Mouse (Mus musculus) cerebellum, postnatal 10 days (tissue): ENCODE data around the gene Rasal2.
A peak's percentile ranks its signal among the peaks of the same experiment; 100 is the strongest.

Experiments used
- DNase-seq, 2 experiments: peaks; one replicate each; pipeline ENCODE4 v3.0.0; 2021; ENCODE audit warnings: mixed read lengths in 2 of 2

The Rasal2 gene

DNA sequence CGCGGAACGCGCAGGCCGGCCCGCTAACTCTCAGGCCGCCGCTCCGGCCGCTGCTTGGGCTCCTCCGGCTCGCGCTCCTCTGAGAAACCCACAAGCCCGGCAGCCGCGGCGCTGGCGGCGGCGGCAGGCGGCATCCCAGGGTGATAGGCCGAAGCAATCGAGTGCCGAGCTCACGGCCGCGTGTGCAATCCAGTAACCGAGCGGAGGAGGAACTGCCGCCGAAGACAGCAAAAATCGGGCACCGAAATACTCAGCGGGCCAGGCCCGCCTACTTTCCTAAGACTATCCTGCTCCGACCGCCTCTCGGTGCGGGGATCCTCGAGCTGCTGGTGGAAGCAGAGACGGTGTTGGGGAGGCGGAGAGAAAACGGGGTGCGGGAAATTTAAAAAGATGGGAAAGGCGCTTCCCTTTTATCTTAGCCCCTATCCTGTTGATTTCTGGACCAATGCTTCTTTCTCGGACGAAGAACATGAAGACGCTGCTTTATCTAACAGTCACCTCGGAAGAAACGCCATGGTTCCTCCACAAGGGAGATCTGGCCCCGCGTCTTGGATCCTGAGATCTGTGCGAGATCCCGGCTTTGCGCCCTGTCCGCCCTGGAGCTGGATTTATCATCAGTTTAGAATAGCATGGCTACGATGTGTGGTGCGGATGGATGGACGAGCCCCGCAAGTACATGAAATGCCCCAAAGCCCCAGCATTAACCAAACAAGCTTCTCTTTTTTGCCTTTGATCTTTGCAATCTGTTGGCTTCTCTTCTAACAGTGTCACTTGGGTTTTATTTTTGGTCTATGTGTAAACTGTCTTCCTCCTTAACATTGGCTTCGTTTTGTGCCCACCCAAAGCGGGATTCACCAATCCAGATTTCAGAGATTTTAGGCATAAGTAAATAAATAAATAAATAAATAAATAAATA is at the start of gene Rasal2:
Rasal2 (minus strand) TSS at position 142 of the 916 bp plus-strand sequence.
- peak; percentile 96 to 98 for DNase-seq

DNA sequence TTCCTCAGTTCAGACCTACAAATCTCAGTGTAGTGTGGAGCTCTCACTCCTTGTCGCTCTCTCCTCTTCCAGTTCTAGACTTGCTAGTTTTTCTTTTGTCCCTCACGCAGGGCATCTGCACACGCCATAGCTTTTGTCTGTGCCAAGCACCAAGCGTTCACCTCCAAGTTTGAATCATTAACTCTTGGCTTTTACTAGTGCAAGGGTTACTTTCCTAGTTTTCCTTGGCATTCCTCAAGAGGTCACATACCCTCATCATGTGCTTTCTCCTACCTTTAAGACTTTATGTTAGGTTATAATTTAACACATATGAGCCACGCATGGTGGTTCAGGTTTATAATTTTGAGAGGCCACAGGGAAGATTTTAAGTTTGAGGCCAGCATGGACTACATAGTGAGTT is 48.9 kb upstream of the Rasal2 start:
- no peak for DNase-seq

GRCm38 (mm10) chr1:157459904-157460303 is 47.5 kb upstream of the Rasal2 start:
- no peak for DNase-seq

DNA sequence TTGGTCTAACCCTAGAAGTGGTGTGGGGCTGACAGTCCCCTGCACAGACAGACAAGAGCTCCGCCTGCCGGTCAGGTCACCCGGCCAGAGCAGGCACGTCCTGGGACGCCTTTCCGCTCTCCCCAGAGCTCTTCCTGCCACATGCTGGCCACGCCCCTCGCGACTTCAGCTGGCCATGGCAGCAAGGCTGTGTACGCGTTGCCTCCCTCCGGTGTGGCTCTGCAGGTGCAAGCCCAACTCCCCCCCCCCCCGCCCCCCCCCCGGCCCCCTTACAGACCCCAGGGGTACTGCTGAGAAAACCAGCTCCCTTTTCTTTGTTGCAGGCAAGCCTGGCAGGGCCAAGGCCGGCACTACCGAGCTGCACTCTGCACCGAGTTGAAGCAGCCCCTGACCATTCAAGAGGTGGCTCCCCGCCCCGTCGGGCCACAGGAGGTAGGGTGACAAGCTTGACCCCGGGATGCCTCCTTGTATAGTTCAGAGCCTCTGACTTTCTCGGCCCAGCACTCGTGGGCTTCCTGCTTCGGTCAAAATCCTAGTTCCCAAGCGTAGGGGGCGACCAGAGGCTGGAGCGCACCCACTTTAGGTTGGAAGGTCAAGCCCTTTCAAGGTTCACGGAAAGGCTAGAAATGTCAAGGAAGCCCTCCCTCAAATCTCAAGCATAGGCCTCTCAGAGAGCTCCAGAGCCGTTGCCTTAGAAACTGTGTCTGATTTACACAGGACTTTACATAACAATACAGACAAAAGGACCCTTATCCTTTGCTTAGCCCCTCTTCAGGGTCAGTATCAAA is 46.2 kb upstream of the Rasal2 start, which contains the start of gene Cryzl2:
Cryzl2 (plus strand) TSS at position 157 of the 788 bp plus-strand sequence.
- peak; percentile 60 to 75 for DNase-seq

DNA sequence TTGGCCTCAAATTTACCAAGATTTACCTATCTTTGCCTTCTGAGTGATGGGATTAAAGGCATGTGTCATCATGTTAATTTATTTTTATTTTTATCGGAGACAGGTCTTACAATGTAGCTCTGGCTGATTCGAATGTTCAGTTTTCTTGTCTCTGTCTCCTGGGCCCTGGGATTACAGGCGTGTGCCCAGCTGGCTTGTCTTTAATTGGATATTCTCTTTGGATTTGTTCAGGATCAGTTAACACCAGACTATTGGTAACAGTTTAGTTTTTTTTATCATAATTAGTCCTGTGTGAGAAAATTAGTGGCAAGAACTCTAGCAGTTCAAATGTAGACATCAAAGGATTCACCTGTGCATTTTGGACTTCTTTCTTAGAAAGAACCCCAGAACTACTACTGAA is 45.4 kb upstream of the Rasal2 start:
- DNase-seq = peak in 1 of 2 experiments; percentile 36

GRCm38 (mm10) chr1:157454876-157455275 is 42.5 kb upstream of the Rasal2 start:
- DNase-seq = no peak

GRCm38 (mm10) chr1:157452759-157453549 is 40.6 kb upstream of the Rasal2 start:
- DNase-seq = no peak

DNA sequence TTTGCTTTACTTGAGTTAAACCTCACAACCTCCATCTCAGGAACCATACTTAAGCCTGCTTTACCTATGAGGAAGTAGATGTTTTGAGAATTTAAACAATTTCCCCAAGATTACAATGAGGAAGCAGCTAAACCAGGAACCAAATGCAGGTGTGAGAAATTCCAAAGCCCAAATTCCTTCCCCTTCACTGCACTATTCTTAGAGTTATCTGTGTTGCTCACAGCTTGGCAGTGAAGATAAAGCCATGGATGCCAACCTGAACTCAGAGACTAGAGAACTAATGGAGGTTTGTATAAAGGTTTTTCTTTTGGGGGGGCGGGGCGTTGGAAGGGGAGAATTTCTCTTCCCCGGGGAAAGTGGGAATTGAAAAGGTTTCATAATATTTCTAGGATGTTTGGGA is 39.9 kb upstream of the Rasal2 start:
- DNase-seq = no peak

- no peak for DNase-seq
Measured at GRCm38 (mm10) chr1:157449981-157450636, 37.7 kb upstream of the Rasal2 start.

DNA sequence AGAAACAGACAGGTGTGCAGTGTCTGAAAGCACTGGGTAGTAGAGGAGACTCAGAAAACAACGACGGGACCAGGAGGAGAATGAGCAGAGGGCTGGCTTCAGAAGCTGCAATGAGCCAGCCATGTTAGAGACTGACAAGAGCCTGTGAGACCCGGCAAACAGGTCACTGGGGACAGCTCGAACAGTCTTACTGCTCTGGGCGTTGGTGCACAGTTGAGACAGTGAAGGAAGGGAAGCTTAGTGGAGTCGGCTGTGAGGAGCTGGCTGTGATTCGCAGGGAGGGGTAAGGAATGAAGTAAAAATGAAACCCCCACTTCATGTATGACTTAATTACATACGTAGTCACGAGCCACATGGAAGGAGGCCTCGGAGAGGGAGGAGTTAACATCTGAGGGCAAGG is 37.1 kb upstream of the Rasal2 start:
- no peak for DNase-seq

- DNase-seq = no peak
Measured at GRCm38 (mm10) chr1:157448805-157449188, 36.4 kb upstream of the Rasal2 start.

DNA sequence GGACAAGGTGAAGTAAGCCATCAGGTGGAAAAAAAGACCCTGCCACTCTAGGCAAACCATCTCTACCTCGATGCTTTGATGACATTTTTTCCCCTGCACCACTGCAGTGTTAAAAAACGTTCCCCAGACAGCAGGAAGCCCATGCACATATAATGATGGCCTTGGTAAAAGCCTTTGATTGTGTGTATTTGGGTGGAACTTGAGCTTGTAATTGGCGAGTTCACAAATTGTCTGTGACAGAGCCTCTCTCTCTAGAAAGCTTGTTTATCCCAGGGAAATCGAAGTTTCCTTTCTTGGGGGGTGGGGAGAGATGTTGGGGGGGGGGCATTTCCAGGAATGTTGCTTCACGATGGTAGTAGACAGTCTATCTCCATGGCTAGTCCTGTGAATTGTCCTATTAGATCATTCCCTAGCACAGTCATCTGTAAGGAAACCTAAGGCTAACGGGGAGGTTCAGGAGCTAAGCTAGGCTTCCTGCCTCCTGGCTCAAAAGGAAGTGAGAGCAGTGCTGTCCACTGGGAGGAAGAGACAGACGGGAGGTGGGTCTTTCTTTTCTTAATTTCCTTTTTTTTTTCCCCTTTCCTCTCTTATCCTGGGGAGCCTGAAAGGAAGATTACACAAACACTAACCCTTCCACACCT is 35.9 kb upstream of the Rasal2 start:
- DNase-seq = no peak

DNA sequence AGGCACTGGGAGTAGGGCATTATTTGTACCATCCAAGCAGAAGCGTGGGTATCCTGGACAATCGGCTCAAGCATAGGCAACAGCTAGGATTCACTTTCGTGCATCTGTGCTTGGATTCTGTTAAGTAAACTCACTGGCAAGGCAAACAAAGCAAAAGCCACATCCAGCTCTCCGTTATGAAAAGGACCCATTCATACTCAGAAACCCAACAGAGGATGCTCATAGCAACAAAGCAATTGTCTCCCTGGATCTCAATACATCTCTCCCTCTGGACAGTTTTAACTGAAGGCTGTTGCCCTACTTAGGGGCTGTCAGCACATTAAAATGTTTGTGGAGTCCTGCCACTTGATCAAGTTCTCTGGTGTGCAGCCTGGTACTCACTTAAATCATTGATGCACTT is 34.7 kb upstream of the Rasal2 start:
- no peak for DNase-seq

GRCm38 (mm10) chr1:157446325-157446724 is 33.9 kb upstream of the Rasal2 start:
- peak; percentile 90 to 93 for DNase-seq

DNA sequence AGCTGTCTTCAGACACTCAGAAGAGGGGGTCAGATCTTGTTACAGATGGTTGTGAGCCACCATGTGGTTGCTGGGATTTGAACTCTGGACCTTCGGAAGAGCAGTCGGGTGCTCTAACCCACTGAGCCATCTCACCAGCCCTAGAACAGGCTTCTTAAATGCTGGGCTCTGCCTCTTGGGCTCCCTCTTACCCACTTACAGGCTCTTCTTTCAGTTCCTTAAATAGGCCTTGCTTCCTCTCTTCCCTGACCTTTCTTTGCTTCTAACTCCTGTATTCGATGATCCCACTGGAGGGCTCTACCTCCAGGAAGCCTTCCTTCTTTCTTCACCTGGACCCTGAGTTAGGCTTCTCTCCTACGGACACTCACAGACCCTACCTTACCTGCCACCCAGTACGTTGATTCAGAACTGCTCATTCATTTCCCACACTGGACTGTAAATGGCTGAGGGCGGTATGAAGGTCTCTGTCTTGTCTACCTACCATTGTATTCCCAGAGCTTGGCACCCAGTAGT is 33.1 kb upstream of the Rasal2 start:
- no peak for DNase-seq

GRCm38 (mm10) chr1:157444632-157445300 is 32.4 kb upstream of the Rasal2 start:
- DNase-seq = no peak

GRCm38 (mm10) chr1:157443723-157444561 is 31.5 kb upstream of the Rasal2 start:
- no peak for DNase-seq

DNA sequence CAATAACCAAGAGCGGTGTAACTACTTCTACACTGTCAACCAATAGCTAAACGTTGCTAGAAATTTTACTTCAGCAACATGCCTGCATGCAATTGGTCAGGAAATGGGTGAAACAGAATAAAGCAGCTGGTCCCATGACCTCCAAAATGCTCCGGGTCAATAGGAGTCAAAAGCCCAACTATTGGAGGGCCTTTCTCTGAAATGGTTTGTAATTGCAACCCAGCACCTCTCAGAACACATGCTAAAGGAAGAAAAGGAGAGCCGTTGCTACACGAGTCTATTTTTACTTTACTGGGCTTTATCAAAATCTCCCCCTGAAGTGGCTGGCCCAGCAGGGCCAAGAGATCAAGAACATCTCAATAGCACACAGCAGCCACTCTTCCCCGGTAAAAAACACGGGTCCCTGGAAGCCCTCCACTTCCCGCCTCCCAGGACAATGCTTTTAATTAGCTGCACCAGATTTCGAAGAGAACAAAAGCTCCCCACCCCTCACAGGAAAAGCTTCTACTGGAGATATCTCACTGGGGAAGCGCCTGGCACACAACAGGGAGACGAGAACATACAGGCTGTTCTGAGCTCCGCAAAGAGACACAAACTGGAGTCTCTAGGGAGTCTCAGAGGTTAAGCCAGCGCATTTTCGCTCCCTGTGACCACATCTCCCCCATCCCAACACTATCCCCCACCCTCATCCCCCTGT is 30.8 kb upstream of the Rasal2 start:
- DNase-seq = peak in 1 of 2 experiments; percentile 15

DNA sequence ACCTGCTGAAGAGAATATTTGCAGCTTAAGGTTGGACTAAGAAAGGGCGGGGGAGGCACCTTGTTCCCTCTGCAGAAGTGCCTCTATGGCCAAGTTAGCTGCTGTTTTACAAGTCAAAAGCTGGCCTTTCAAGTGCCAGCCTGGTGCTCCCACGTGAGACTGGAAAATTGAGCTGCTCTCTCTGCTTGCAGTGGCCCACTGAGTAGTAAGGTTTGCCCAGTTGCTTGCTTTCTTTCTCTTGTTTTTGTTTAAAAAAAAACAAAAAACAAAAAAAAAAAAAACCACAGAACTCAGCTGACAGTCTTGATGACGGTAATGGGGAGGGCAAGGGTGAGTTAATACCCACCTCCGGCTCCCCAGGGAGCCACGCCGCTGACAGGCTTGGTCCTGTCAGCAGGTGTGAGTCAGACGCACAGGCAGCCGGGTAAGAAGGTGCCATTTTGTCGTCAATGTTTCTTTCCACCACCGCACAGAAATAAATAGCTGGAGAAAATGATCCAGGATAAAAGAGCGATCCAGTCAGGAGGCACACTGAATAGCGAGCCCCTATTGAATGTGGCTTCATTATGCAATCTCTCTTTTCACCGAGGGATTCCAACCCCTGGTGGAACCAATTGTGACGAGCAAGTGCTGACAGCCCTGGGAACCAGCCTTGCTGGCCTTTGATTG is 27.7 kb upstream of the Rasal2 start:
- DNase-seq = no peak
